Mouse (Mus musculus): ENCODE measurements around the gene Syt16. TPM values are rescaled to one million over a fixed set of nuclear protein-coding genes. Genes with fewer than 3 reads are reported as not detected.

Syt16 gene
- polyA plus RNA-seq, 1 experiment = not detected

DNA sequence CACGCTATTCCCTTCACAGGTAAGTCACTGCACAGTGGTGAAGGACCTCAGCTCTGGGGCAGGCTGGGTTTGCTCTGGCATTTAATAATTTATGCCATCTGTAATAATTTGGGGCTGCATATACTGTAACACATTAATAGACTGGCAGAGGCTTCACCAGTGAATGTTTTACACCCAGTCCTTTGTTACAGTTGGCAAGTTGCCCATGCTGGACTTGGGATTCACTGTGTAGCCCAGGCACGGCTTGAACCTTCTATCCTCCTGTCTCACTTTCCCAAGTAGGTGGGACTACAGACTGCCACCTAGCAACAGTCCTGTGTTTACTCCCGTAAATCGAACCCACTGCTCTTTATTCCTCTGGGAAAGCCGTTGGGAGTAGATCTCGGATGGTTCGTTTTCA lies 11.2 kb upstream of the Syt16 start:
- Histone ChIP-seq H3K4me3 (ENCODE audit: insufficient read depth, low read depth, low read length) (no peak overlapping the region), H3K4me1 (ENCODE audit: control insufficient read depth, insufficient read depth, insufficient read length, low read length) (no peaks in the 10 kb centered on the region), H3K27ac (replicated peaks; ENCODE audit: low read depth, low read length) (no peak overlapping the region)

DNA sequence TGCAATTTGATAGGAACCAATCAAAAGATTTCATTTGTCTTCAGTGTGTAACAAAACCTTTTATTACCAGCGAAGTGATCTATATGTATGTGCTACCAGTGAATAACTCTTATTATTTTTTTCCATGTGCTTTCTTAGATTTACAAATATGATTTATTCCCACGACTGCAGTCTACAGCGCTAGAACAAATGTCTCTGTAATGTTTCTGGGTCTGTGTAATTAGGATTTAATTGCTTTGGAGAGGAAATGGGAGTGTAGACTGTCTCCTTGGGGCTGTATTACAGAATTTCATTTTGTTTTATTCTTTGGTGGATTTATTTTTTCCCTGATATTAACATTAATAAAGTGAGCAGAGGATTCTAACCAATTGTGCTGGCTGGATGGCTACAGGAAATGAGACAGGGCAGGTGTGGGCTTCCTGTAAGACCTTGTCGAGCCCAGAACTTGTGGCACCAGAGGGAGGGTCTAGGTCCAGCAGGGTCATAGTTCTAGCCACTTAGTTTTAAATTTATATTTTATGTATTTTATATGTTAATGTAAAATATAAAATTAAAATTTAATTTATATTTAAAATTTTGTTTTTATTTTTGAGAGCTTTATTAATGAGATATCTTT lies 9.0 kb upstream of the Syt16 start:
- H3K27ac ChIP-seq (replicated peaks; ENCODE audit: low read depth, low read length) = no peak overlapping the region
- H3K4me1 ChIP-seq (ENCODE audit: control insufficient read depth, insufficient read depth, insufficient read length, low read length) = no peaks in the 10 kb centered on the region
- H3K4me3 ChIP-seq (ENCODE audit: insufficient read depth, low read depth, low read length) = no peak overlapping the region

DNA sequence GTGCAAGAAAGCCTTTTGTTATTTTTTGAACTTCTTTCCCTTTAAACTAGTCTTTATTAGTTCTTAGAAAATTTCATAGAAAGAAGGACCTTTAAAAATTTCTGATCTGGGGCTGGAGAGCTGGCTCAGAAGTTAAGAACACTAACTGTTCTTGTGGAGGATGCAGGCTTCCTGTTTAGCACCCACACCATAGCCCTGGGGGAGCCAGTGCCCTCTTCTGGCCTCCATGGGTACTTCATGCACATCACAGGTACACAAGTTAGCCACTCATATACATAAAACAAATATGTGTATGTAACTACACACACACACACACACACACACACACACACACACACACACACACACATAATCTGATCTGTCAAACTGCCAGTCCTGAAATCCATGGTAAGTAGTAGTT lies 7.9 kb upstream of the Syt16 start:
- Histone ChIP-seq H3K27ac (replicated peaks; ENCODE audit: low read depth, low read length) (no peak overlapping the region), H3K4me3 (ENCODE audit: insufficient read depth, low read depth, low read length) (no peak overlapping the region), H3K4me1 (ENCODE audit: control insufficient read depth, insufficient read depth, insufficient read length, low read length) (no peaks in the 10 kb centered on the region)

DNA sequence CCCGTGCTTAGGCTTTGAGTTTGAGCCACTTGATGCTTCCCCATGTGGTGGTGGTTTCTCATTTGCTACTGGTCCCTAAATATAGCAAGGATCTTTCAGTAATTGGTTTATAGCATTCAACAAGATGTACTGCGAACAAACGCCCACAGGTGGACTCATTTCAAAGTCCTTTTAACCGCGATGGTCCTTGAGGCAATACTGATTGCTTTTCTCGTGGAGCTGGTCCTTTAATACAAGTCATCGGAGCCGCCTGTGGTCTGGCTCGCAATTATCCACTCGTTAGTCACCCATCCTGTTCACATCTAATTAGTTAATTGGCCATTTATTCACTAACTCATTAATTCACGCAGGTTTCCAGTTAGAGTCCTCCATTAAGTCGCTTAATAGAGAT lies 560 bp upstream of the Syt16 start:
- no peak overlapping the region for H3K4me3 ChIP-seq (ENCODE audit: insufficient read depth, low read depth, low read length)
- no peaks in the 10 kb centered on the region for H3K4me1 ChIP-seq (ENCODE audit: control insufficient read depth, insufficient read depth, insufficient read length, low read length)
- H3K27ac ChIP-seq (replicated peaks; ENCODE audit: low read depth, low read length) = no peak overlapping the region

DNA sequence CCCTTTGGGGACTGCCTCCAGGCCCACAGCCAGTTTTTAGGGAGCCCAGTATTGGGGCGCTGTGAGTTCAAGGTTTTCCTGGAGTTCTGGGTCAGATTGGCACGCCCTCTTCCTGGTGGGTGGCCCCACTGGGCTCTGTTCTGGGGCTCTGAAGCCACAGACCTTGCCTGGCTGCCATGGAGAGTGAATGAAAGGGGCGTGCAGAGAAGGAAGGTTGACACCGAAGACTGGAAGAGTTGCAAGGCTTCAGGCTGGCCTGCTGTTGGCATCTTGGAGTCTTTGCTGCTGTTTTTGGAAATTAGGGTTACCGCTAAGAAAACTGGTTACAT lies 631 bp downstream of the Syt16 start:
- Histone ChIP-seq H3K27ac (replicated peaks; ENCODE audit: low read depth, low read length) (no peak overlapping the region), H3K4me1 (ENCODE audit: control insufficient read depth, insufficient read depth, insufficient read length, low read length) (no peaks in the 10 kb centered on the region), H3K4me3 (ENCODE audit: insufficient read depth, low read depth, low read length) (no peak overlapping the region)

DNA sequence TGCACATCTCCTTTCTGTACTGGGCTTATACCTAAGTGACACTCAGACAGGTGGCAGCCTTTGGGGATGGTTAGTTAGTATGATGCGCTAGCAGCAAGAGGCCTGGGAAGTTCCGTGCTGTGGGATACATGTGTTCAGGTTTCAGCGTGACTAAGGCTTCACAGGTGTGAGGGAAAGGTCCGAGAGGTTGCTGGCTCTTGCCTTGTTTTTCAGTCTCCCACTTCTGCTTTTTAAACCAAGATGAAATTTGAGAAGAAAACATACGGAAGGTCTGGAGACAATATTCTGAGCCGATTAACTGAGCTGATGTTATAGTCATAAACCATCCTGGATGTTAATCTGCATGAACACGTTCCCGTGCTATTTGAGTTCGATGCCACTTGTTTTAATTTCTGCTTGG lies 5.0 kb downstream of the Syt16 start:
- no peaks in the 10 kb centered on the region for H3K4me1 ChIP-seq (ENCODE audit: control insufficient read depth, insufficient read depth, insufficient read length, low read length)
- H3K4me3 ChIP-seq (ENCODE audit: insufficient read depth, low read depth, low read length) = no peak overlapping the region
- H3K27ac ChIP-seq (replicated peaks; ENCODE audit: low read depth, low read length) = no peak overlapping the region

DNA sequence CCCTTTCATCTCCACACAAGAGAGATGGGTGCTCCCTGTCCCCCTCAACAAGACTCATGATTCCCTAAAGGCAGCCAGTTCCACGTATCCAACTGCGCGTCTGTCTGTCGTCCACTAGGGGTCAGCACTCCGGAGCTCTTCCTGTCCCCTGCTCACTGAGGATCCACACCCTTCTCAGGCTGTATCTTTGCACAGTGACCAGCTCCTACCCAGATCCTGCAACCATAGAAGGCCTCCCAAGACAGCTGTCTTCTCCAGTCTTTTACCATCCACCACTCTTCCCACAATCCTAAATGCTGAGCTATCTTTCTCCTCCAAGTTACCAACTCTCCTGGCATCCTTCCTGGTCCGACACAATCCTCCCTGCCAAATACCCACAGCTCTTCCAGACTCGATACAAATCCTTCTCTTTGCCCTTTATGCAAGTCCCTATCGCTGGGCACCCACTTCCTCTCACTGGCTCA lies 12.0 kb downstream of the Syt16 start:
- H3K27ac ChIP-seq (replicated peaks; ENCODE audit: low read depth, low read length) = no peak overlapping the region
- H3K4me1 ChIP-seq (ENCODE audit: control insufficient read depth, insufficient read depth, insufficient read length, low read length) = no peaks in the 10 kb centered on the region
- H3K4me3 ChIP-seq (ENCODE audit: insufficient read depth, low read depth, low read length) = no peak overlapping the region

DNA sequence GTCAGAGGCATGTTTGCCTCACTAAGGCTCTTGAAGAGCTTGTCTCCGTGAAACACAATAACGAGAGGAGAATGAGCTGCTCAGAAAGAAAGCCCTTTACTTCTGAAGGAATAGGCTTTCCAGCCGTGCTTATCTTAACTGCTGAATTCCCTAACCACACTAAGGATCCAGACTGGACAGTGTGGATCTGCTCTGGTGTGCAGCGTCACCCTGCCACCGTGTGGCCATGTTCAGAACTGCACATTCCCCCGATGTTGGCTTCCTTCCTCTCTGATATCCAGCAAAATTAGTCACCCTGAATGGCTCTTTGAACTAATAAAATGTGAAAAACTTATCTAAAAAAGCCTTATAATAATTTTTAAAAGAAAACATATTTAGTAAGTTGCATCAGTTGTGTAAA lies 16.3 kb downstream of the Syt16 start:
- H3K4me3 ChIP-seq (ENCODE audit: insufficient read depth, low read depth, low read length) = no peak overlapping the region
- no peak overlapping the region for H3K27ac ChIP-seq (replicated peaks; ENCODE audit: low read depth, low read length)
- no peaks in the 10 kb centered on the region for H3K4me1 ChIP-seq (ENCODE audit: control insufficient read depth, insufficient read depth, insufficient read length, low read length)

DNA sequence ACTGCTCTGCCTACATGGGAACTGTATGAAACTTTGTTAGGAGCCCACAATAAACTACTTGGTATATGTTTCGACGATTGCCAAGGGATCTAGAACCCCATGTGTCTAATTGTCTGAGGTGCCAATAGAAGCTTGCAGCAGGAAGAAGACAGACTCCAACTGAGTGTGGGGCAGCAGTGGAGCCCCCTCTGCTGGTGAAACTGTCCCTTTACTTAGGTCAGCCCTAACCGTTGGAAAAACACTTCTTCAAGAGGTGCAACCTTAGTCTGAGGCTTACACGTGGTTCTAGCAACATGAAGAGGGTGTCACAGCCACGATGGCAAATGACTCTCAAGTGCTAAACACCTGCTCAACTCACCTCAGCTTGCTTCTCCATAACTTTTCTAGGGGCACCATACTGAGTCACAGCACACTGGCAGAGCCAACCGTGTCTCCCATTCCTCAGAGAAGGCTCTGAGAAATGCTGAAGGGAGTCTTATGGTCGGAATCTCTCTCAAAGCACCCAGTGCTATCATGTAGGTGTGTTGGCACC lies 17.3 kb downstream of the Syt16 start:
- Histone ChIP-seq H3K27ac (replicated peaks; ENCODE audit: low read depth, low read length) (no peak overlapping the region), H3K4me1 (ENCODE audit: control insufficient read depth, insufficient read depth, insufficient read length, low read length) (no peaks in the 10 kb centered on the region), H3K4me3 (ENCODE audit: insufficient read depth, low read depth, low read length) (no peak overlapping the region)

DNA sequence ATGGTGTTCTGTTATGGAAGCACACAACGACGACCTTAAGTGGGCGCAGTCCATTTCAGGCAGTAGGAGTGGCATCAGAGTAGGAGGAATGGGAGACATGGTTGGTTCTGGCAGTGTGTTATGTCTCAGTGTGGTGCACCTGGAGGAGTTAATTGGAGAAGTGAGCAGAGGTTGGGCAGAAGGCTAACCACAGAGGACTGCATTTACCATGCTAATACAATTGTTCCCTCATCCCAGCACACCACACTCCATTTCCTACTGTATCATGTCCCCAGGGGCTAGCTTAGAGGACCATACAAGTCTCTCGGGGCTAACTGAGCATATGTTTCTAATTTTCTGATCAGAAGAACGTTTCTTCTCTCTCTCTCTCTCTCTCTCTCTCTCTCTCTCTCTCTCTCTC lies 18.0 kb downstream of the Syt16 start:
- Histone ChIP-seq H3K27ac (replicated peaks; ENCODE audit: low read depth, low read length) (no peak overlapping the region), H3K4me3 (ENCODE audit: insufficient read depth, low read depth, low read length) (no peak overlapping the region), H3K4me1 (ENCODE audit: control insufficient read depth, insufficient read depth, insufficient read length, low read length) (no peaks in the 10 kb centered on the region)

DNA sequence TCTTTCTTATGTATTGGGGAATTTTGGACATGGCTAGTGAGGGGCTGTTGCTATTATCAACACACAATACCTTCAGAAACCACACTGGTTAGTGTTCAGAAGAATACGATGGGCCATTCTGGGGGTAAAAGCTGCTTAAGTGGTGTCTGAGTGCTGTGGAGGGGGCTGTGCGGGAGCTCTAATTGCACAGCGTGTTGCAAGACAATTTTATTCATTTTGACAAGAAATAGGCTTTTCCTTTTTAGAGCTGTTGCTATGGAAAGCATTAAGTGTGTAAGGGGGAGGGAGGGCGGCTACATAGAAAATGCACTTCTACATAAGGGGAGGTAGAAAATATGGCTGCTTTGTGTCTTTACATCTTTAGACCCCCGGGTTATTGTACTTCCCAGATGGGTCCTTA lies 25.8 kb downstream of the Syt16 start:
- Histone ChIP-seq H3K4me1 (ENCODE audit: control insufficient read depth, insufficient read depth, insufficient read length, low read length) (no peaks in the 10 kb centered on the region), H3K27ac (replicated peaks; ENCODE audit: low read depth, low read length) (no peak overlapping the region), H3K4me3 (ENCODE audit: insufficient read depth, low read depth, low read length) (no peak overlapping the region)

DNA sequence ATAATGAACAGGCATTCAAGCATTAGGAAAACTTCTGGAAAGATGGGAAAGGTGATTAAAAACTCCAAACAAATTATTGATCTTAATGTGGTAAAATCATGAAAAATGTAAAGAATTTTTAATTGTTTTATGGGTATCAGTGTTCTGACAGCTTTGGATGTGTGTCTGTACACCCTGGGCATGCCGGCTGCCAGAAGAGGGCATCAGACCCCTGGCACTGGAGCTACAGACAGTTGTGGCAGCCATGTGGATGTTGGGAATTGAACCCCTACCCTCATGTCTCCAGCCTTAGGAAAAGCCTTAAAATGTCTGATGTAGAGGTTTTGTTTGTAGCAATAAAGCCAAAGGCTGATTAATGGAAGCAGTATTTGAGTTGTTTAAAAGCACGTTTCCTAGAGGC lies 27.5 kb downstream of the Syt16 start:
- no peak overlapping the region for H3K4me3 ChIP-seq (ENCODE audit: insufficient read depth, low read depth, low read length)
- no peaks in the 10 kb centered on the region for H3K4me1 ChIP-seq (ENCODE audit: control insufficient read depth, insufficient read depth, insufficient read length, low read length)
- no peak overlapping the region for H3K27ac ChIP-seq (replicated peaks; ENCODE audit: low read depth, low read length)

DNA sequence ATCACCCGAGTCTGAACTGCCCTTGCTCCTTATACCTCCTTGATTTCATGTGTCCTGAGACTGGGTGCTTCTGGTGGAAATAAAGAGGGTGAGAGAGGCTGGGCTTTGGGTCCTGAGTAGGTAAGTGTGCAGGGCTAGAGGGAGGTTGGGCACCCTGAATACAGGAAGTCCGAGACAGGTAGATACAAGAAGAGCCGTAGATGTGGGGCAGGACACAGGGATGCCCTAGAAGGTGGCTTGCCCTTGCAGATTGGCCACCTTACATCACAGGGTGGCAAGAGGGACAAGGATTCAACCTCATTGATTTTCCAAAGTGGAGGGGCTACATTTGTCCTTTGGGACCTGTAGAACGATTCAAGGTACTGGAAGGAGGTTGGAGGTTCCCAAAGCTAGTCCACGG lies 45.8 kb downstream of the Syt16 start:
- Histone ChIP-seq H3K4me1 (ENCODE audit: control insufficient read depth, insufficient read depth, insufficient read length, low read length) (no peaks in the 10 kb centered on the region), H3K27ac (replicated peaks; ENCODE audit: low read depth, low read length) (no peak overlapping the region), H3K4me3 (ENCODE audit: insufficient read depth, low read depth, low read length) (no peak overlapping the region)

DNA sequence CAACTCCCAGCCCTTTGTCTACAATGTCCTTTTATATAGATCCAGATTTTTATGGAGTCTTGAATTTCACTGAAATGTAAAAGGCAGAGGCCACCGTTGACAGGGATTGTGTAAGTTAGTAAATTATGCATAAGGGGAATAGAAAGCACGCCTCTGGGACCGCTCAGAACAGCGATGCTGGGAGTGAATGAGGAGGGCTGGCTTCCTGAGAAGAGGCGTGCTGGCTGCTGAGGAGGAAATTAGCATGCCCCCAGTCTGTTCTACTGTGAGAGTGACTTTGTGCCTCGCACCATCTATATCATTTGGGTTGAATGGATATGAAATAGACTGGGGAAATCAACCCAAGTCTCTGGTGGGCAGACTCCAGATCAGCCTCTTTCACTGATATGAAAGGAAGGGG lies 46.3 kb downstream of the Syt16 start:
- Histone ChIP-seq H3K27ac (replicated peaks; ENCODE audit: low read depth, low read length) (no peak overlapping the region), H3K4me1 (ENCODE audit: control insufficient read depth, insufficient read depth, insufficient read length, low read length) (no peaks in the 10 kb centered on the region), H3K4me3 (ENCODE audit: insufficient read depth, low read depth, low read length) (no peak overlapping the region)

DNA sequence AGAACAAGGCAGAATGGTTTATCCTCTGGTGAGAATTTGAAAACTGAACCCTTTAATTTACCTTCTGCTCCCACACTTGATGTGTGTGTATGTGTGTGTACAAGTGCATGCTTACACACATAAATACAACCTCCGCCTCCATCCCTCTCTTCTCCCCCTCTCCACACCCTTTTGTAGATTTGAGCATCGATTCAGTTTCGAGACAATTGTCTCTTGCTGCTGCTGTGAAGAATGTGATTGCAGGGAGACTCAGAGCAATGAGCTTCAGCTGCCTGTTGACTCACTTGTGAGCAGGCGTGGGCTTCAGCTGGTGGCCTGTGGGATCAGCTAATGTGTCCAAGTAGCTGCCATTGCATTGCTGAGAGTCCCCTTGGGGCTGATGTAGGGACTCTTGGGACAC lies 46.8 kb downstream of the Syt16 start:
- H3K4me3 ChIP-seq (ENCODE audit: insufficient read depth, low read depth, low read length) = no peak overlapping the region
- no peak overlapping the region for H3K27ac ChIP-seq (replicated peaks; ENCODE audit: low read depth, low read length)
- H3K4me1 ChIP-seq (ENCODE audit: control insufficient read depth, insufficient read depth, insufficient read length, low read length) = no peaks in the 10 kb centered on the region

DNA sequence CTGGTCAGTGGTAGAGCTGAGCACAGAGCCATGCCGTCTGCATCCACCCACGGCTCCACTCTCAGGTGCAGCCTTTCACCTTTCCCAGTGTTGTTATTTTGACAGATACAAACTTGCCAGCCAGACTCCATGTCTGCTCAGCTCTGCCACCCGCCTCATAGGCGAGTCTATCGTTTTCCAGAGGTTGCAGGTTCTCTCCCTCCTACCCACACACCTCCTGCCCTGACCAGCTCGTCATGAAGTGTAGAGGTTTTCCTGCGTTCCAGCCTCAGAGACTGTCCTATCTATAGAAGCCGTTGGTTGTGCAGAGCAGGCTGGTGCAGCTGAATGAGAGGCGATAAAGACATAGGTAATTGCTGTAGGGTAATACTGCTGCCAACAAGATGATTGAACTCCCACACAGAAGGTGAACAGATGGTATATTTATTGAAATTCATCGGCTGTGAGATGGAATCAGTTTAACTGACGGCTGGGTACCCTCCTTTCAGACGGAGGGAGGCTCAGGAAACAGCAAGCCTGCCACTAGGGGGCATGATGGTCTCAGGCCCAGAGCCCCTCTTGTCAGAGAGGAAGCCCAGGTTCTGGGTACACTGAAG lies 58.0 kb downstream of the Syt16 start:
- Histone ChIP-seq H3K4me1 (ENCODE audit: control insufficient read depth, insufficient read depth, insufficient read length, low read length) (no peaks in the 10 kb centered on the region), H3K4me3 (ENCODE audit: insufficient read depth, low read depth, low read length) (no peak overlapping the region), H3K27ac (replicated peaks; ENCODE audit: low read depth, low read length) (no peak overlapping the region)
